Mouse (Mus musculus) left cerebral cortex, postnatal 25 days (tissue): ENCODE results near the gene Mgarp. TPM values are rescaled to one million over a fixed set of nuclear protein-coding genes. Genes with fewer than 3 reads are reported as not detected.
"Not testable (repeated sequence)": the region's sequence is repeated elsewhere in the genome, so short reads cannot be mapped to it uniquely, and the experiment has no call there.

Source experiments
- DNase-seq, 2 experiments: peaks; one replicate each; pipeline ENCODE4 v3.0.0; 2022; ENCODE audit warnings: low spot score in 2 of 2, mixed read lengths in 1 of 2
- intact Hi-C: fragments of 180-260 bp; cut with DNase I; formaldehyde crosslinking; loops from one replicate; pipeline ENCODE4 v1.15.1; 2025
- total RNA-seq, 2 experiments: library from RNA; stranded (reverse); gene quantifications; 2 replicates each; pipeline ENCODE4 v1.2.3; 2021

The Mgarp gene
- not detected for total RNA-seq

- intact Hi-C loops, result loop anchor here (10.0 kb wide), 1 partner anchor 848 kb away; no protein-coding TSS in a partner anchor
- DNase-seq, result peak in 1 of 2 experiments; percentile 11
Measured at GRCm38 (mm10) chr3:51396219-51397068, at the start of gene Mgarp. Mgarp (minus strand) TSS chr3:51396738.

GRCm38 (mm10) chr3:51434871-51435595, 38.5 kb upstream of the Mgarp start:
- no peak for DNase-seq
- intact Hi-C loops, result no loop called here

- intact Hi-C loops, DNase-seq: not testable (repeated sequence)
Measured at GRCm38 (mm10) chr3:51434364-51434763, 37.8 kb upstream of the Mgarp start.

- no peak for DNase-seq
- intact Hi-C loops, result no loop called here
Measured at GRCm38 (mm10) chr3:51425394-51425793, 28.9 kb upstream of the Mgarp start.

- DNase-seq, result no peak
- intact Hi-C loops, result no loop called here
Measured at GRCm38 (mm10) chr3:51421921-51422320, 25.4 kb upstream of the Mgarp start.

GRCm38 (mm10) chr3:51417966-51418365, 21.4 kb upstream of the Mgarp start:
- intact Hi-C loops, result no loop called here
- no peak for DNase-seq

GRCm38 (mm10) chr3:51417485-51417884, 20.9 kb upstream of the Mgarp start:
- no peak for DNase-seq
- intact Hi-C loops, result no loop called here

GRCm38 (mm10) chr3:51417135-51417458, 20.6 kb upstream of the Mgarp start:
- DNase-seq, result no peak
- intact Hi-C loops, result no loop called here

GRCm38 (mm10) chr3:51416364-51417134, 20.0 kb upstream of the Mgarp start:
- peak; percentile 24 to 37 for DNase-seq
- intact Hi-C loops, result no loop called here

GRCm38 (mm10) chr3:51416073-51416363, 19.5 kb upstream of the Mgarp start:
- DNase-seq, result no peak
- intact Hi-C loops, result no loop called here

- intact Hi-C loops, result no loop called here
- peak; percentile 97 to 98 for DNase-seq
Measured at GRCm38 (mm10) chr3:51415098-51416072, 18.8 kb upstream of the Mgarp start, which contains the start of gene Naa15. Naa15 (plus strand) TSS chr3:51415148.

- DNase-seq, result no peak
- intact Hi-C loops, result no loop called here
Measured at GRCm38 (mm10) chr3:51413276-51413675, 16.7 kb upstream of the Mgarp start.

- no peak for DNase-seq
- intact Hi-C loops, result no loop called here
Measured at GRCm38 (mm10) chr3:51412457-51412856, 15.9 kb upstream of the Mgarp start.

- DNase-seq, result peak; percentile 96
- intact Hi-C loops, result no loop called here
Measured at GRCm38 (mm10) chr3:51408561-51409183, 12.1 kb upstream of the Mgarp start, which contains the start of gene Ndufc1. Ndufc1 (minus strand) TSS chr3:51408988.

- intact Hi-C loops, result no loop called here
- DNase-seq, result peak in 1 of 2 experiments; percentile 23
Measured at GRCm38 (mm10) chr3:51407870-51408560, 11.5 kb upstream of the Mgarp start.

- no peak for DNase-seq
- intact Hi-C loops, result no loop called here
Measured at GRCm38 (mm10) chr3:51402628-51403027, 6.1 kb upstream of the Mgarp start.

- DNase-seq, intact Hi-C loops: not testable (repeated sequence)
Measured at GRCm38 (mm10) chr3:51402054-51402453, 5.5 kb upstream of the Mgarp start.

- peak in 1 of 2 experiments; percentile 19 for DNase-seq
- intact Hi-C loops, result no loop called here
Measured at GRCm38 (mm10) chr3:51400682-51401081, 4.1 kb upstream of the Mgarp start.
